Mouse (Mus musculus): ENCODE results near the gene Epha2.

- TF ChIP-seq CTCF (IDR thresholded peaks at IDR 0.05; ENCODE audit: borderline replicate concordance, insufficient read depth, low read length), result no peak
- TF ChIP-seq POLR2A (IDR thresholded peaks at IDR 0.05; ENCODE audit: low read depth, low read length), result no peak
Observed at GRCm38 (mm10) chr4:141282623-141283022, 18.4 kb upstream of the Epha2 start.

Data from embryonic fibroblast, embryonic 13.5 days (primary cell).